Mouse (Mus musculus): ENCODE data around the gene Tyro3.

GRCm38 (mm10) chr2:119802767-119803617 lies 5.5 kb downstream of the Tyro3 start:
- no peak for TF ChIP-seq CTCF (IDR thresholded peaks at IDR 0.05; ENCODE audit: extremely low read depth, insufficient read depth, low read length)
- TF ChIP-seq POLR2A (IDR thresholded peaks at IDR 0.05; ENCODE audit: extremely low read depth, insufficient read depth, low read length), result no peak

Measured in cortical plate, adult 2 months (tissue).